Mouse (Mus musculus) Muller cell, postnatal 12 days (primary cell): Measurements from ENCODE around the gene Caskin1.

Source experiments
- DNase-seq: peaks from one replicate; pipeline ENCODE4 v3.0.0-alpha.2; 2015; ENCODE audit errors: inconsistent ontology term

Caskin1 gene

DNA sequence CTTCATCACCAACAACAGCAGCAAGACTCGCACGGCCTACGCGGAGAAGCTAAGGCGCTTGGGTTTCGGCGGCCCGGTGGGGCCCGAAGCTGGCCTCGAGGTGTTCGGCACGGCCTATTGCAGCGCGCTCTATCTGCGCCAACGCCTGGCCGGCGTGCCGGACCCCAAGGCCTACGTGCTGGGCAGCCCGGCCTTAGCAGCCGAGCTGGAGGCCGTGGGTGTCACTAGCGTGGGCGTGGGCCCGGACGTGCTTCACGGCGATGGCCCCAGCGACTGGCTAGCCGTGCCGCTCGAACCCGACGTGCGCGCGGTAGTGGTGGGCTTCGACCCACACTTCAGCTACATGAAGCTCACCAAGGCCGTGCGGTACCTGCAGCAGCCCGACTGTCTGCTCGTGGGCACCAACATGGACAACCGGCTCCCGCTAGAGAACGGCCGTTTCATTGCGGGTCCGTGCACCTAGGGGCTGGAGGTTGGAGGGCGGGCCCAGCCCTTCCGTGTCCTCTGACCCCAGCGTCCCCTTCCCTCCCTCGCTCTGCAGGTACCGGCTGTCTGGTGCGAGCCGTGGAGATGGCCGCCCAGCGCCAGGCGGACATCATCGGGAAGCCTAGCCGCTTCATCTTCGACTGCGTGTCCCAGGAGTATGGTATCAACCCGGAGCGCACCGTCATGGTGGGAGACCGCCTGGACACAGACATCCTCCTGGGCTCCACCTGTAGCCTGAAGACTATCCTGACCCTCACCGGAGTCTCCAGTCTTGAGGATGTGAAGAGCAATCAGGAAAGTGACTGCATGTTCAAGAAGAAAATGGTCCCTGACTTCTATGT lies 17.5 kb upstream of the Caskin1 start:
- no peak for DNase-seq

DNA sequence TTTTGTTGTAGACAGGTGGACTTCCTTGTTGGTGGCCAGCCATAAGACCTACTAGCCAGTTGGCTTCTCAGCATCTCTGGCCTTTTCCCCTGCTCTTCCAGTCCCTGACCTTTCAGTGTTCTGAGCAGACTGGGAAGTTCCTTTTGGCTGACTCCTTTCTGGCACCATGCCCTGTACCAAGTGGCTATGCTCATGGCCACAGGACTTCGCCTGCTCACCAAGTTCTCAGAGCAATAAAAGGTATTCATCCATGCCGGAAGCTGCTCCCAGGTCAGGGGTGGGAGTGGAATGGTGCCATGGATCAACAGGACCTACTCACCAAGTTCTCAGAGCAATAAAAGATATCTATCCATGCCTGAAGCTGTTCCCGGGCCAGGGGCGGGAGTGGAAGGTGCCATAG lies 15.9 kb upstream of the Caskin1 start:
- DNase-seq: peak; percentile 69

GRCm38 (mm10) chr17:24473612-24474275 lies 14.7 kb upstream of the Caskin1 start, which contains the start of gene Bricd5:
Gene Bricd5, plus strand, starts transcription at chr17:24473884.
- no peak for DNase-seq

DNA sequence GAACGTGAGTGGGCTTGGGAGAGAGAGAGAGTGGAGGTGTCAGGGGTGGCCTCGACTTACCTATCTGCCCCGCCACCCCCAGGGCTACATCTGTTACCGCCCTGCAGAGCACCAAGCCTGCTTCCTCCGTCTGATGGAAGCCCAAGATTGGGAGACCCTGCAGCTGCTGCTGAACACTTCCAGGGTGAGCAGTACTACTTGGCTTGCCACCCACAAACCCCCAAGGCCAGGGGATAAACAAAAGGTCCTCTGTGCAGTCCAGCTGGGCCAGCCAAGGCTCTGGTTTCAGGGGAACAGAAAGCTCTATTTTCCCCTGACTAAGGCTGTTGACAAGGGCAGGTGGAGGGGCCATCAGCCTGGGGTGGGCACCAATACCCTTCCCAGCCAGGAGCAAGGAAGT lies 13.8 kb upstream of the Caskin1 start:
- DNase-seq: peak; percentile 36

DNA sequence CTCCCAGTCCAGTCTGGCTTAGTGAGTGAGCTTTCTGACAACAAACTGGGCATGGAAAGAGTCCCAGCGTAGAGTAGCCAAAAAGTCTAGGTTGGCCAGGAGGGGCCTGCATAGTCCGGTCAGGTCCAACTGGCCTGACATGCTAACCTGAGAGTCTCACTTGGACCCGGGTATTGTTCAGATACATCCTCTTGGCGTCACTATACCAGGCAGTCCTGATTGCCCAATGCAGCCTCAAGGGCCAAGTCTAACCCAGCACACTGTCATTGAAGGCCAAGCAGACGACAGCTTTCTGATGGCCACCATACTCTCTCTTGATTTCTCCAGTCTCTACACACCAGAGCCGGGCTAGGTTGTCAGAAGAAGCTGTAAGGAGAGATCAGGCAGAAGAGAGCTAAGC lies 12.8 kb upstream of the Caskin1 start:
- DNase-seq: no peak

GRCm38 (mm10) chr17:24476022-24476776 lies 12.2 kb upstream of the Caskin1 start:
- no peak for DNase-seq

- DNase-seq: no peak
These were observed 11.1 kb upstream of the Caskin1 start for GRCm38 (mm10) chr17:24477053-24477984.

- no peak for DNase-seq
These were observed 10.3 kb upstream of the Caskin1 start for GRCm38 (mm10) chr17:24477985-24478600.

GRCm38 (mm10) chr17:24478663-24479380 lies 9.6 kb upstream of the Caskin1 start, which contains the start of gene Mlst8:
Gene Mlst8, minus strand, starts transcription at chr17:24479078.
- DNase-seq: peak; percentile 97

DNA sequence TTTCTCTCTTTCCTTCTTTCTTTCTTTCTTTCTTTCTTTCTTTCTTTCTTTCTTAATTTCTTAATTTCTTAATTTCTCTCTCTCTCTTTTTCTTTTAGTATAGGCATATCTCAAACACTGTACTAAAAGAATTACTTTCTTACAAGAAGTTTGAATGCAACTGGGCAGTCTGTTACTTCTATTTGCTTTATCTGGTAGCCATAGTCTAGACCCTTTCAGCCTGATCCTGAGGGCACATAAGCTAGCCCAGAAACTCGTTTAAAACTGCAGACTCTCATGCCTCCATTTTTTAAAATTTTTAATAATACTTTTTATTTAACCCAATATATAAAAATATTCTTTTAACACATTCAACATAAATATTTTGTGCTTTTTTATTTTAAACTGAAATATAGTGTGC lies 9.0 kb upstream of the Caskin1 start:
- no peak for DNase-seq

- no peak for DNase-seq
These were observed 8.1 kb upstream of the Caskin1 start for GRCm38 (mm10) chr17:24480201-24480826.

GRCm38 (mm10) chr17:24481027-24481815 lies 7.2 kb upstream of the Caskin1 start:
- no peak for DNase-seq

DNA sequence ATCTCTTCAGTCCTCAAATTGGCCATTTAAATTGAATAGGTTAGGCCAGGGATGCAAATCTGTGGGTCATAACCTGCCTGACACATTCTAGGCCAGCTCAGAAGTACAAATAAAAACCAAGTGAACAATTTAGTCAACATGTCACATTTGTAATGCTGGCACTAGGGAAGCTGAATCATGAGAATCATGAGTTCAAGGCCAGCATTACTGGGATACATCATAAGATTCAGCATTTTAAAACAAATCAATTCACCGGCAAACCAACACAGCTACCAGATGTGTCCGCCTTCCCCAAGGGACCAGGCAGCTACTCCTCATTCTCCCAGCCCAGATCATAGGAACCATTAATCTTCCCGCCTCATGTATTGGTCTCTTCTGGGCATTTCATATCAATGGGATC lies 4.9 kb upstream of the Caskin1 start:
- no peak for DNase-seq

- no peak for DNase-seq
These were observed 3.1 kb upstream of the Caskin1 start for GRCm38 (mm10) chr17:24485090-24485860.

GRCm38 (mm10) chr17:24488662-24489264 lies 362 bp downstream of the Caskin1 start:
- DNase-seq: peak; percentile 61

DNA sequence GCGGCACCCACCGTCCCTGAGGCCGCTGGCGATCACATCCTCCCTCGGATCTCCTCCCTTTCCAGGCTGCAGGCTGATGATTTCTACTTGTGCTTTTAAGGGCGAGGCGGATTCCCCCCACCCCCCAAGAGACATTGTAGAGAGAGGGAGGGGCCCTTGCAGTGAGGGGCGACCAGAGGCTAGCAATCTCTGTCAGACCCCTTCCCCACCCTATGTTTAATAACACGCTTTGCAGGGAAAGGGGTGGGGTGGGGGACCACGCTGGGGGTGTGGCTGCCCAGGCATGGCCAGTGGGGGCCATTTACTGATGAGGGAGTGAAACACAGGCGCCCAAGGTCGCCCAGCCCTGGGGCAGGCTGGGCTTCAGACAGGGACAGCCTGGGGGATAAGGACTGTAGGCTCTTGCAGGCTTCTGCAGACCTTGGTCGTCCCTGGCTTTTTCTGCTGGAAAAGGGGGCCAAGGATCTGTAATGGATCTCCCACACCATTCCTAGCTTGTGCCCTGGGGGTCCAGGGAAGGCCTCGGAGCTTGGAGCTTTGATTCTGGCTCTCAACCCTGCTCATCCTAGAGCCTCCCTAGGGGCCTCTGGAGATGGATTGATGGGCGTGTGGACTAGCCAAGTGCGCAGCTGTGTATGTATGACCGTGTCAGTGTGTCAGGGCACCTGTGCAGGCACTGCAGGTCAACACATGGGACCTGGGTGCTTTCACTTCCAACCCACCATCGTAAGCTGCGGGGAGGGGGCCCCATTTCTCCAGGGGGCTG lies 1.0 kb downstream of the Caskin1 start:
- DNase-seq: no peak

DNA sequence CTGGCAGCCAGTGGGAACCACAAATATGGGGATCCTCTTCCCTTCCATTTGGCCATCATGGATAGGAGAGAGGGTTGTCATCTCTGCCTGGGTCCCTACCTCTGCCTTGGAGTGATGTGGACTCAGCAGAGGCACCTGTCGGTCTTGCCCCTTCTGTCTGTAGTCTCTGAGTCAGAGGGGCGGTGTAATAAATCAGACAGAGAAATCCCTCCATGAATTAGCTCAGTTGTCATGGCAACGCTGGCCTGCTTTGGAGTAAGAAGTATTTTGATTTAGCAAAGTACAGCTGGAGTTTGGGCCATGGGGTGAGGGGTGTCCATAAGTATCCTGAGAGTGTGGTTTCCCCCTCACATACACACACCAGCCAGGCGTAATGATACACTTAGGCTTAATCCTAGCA lies 2.0 kb downstream of the Caskin1 start:
- no peak for DNase-seq
